Mouse (Mus musculus) gastrocnemius, postnatal 14 days (tissue): Measurements from ENCODE around the gene Eif4enif1. TPM values are rescaled to one million over a fixed set of nuclear protein-coding genes. Genes with fewer than 3 reads are reported as not detected.

ENCODE experiments used
- DNase-seq: peaks from one replicate; pipeline ENCODE4 v3.0.0; 2021; ENCODE audit warnings: mixed read lengths
- intact Hi-C: fragments of 180-260 bp; cut with DNase I; formaldehyde crosslinking; loops from one replicate; pipeline ENCODE4 v1.15.1; 2025; ENCODE audit warnings: low total_unique reads
- total RNA-seq, 2 experiments: library from RNA; stranded (reverse); gene quantifications; 2 replicates each; pipeline ENCODE4 v1.2.3; 2021

Eif4enif1 gene
- total RNA-seq, 2 experiments from 2014 or later: 23.6 to 26.2 TPM

- intact Hi-C loops: no loop called here
- DNase-seq: peak; percentile 47
Measured at GRCm38 (mm10) chr11:3292062-3292421, 89.8 kb downstream of the Eif4enif1 start.

- intact Hi-C loops: no loop called here
- DNase-seq: no peak
Measured at GRCm38 (mm10) chr11:3292711-3293249, 90.6 kb downstream of the Eif4enif1 start.

GRCm38 (mm10) chr11:3293361-3293760 lies 91.2 kb downstream of the Eif4enif1 start:
- intact Hi-C loops: no loop called here
- DNase-seq: no peak

Other genes starting within 250 kb of the Eif4enif1 start
- 10 to 100 TPM in 1 of 2 experiments, 1 to 10 TPM in 1; 9.6 to 10.9 TPM for gene Sfi1, start 8.9 kb upstream of the Eif4enif1 start, total RNA-seq
- 10 to 100 TPM; 38.9 to 40.4 TPM for gene Drg1, start 64.0 kb downstream of the Eif4enif1 start, total RNA-seq
- gene Patz1, start 86.5 kb downstream of the Eif4enif1 start, total RNA-seq: 10 to 100 TPM; 11.8 to 12.8 TPM
- 10 to 100 TPM; 10.4 to 13.0 TPM for gene Pik3ip1, start 128.0 kb downstream of the Eif4enif1 start, total RNA-seq
- 10 to 100 TPM; 13.2 to 13.6 TPM for gene Limk2, start 206.8 kb downstream of the Eif4enif1 start, total RNA-seq
- gene Rnf185, start 250.0 kb downstream of the Eif4enif1 start, total RNA-seq: 10 to 100 TPM; 16.5 to 17.2 TPM